Mouse (Mus musculus) testis, adult 2 months (tissue): ENCODE results near the gene Gnb1. TPM values are rescaled to one million over a fixed set of nuclear protein-coding genes. Genes with fewer than 3 reads are reported as not detected.

ENCODE experiments used
- H3K27ac ChIP-seq: fragments of 200-500 bp; 2 replicates; pipeline ENCODE4 v1.5.1; 2012; ENCODE audit warnings: low read depth, low read length; ENCODE audit not compliant: control insufficient read depth, insufficient read depth
- H3K27me3 ChIP-seq: fragments of 200-500 bp; 2 replicates; pipeline ENCODE4 v1.6.1; 2012; ENCODE audit warnings: mild to moderate bottlenecking, low read length, moderate library complexity; ENCODE audit not compliant: control insufficient read depth, insufficient read depth
- H3K36me3 ChIP-seq: fragments of 200-500 bp; 2 replicates; pipeline ENCODE4 v1.6.1; 2012; ENCODE audit warnings: mild to moderate bottlenecking, low read length; ENCODE audit not compliant: control insufficient read depth, insufficient read depth
- H3K4me1 ChIP-seq: fragments of 200-500 bp; 2 replicates; pipeline ENCODE4 v1.6.1; 2012; ENCODE audit warnings: low read length; ENCODE audit not compliant: control insufficient read depth, insufficient read depth
- H3K4me3 ChIP-seq: fragments of 200-500 bp; 2 replicates; pipeline ENCODE4 v1.5.1; 2012; ENCODE audit warnings: low read depth, mild to moderate bottlenecking, low read length, moderate library complexity, mixed read lengths; ENCODE audit not compliant: control insufficient read depth
- CTCF ChIP-seq: fragments of 200-500 bp; IDR thresholded peaks from 2 replicates; pipeline ENCODE4 v1.5.1; 2012; ENCODE audit warnings: low read depth, mild to moderate bottlenecking, inconsistent platforms, low read length, moderate library complexity; ENCODE audit not compliant: control insufficient read depth, insufficient read depth, insufficient replicate concordance
- POLR2A ChIP-seq: fragments of 200-500 bp; IDR thresholded peaks from 2 replicates; pipeline ENCODE4 v1.6.1; 2012; ENCODE audit warnings: low read depth, mild to moderate bottlenecking, inconsistent platforms, low read length, moderate library complexity; ENCODE audit not compliant: control insufficient read depth
- polyA plus RNA-seq: library from polyadenylated mRNA; depleted of rRNA; stranded (reverse); fragments of >200 nt; gene quantifications from 2 replicates; pipeline ENCODE4 v1.2.3, GENCODE M21; 2012

The Gnb1 gene
- polyA plus RNA-seq, 1 experiment, result 422 TPM

- TF ChIP-seq POLR2A, result no peak
- TF ChIP-seq CTCF, result no peak
- Histone ChIP-seq H3K27me3 (no peaks in the 10 kb centered on the region), H3K27ac (no peak overlapping the region)
Measured at GRCm38 (mm10) chr4:155485521-155485920, 5.6 kb upstream of the Gnb1 start.

GRCm38 (mm10) chr4:155487746-155488145 is 3.4 kb upstream of the Gnb1 start:
- no peak overlapping the region for H3K4me3 ChIP-seq
- TF ChIP-seq CTCF (no peak), POLR2A (no peak)
- H3K36me3 ChIP-seq, result no peaks in the 10 kb centered on the region
- peaks cover 5% of the 10 kb centered on the region for H3K4me1 ChIP-seq
- H3K27me3 ChIP-seq, result no peaks in the 10 kb centered on the region
- H3K27ac ChIP-seq, result no peak overlapping the region

More at GRCm38 (mm10) chr4:155485521-155485920, 5.6 kb upstream of the Gnb1 start:
- H3K4me1 ChIP-seq, result peaks cover 16% of the 10 kb centered on the region
- no peak overlapping the region for H3K4me3 ChIP-seq
- H3K36me3 ChIP-seq, result no peaks in the 10 kb centered on the region

DNA sequence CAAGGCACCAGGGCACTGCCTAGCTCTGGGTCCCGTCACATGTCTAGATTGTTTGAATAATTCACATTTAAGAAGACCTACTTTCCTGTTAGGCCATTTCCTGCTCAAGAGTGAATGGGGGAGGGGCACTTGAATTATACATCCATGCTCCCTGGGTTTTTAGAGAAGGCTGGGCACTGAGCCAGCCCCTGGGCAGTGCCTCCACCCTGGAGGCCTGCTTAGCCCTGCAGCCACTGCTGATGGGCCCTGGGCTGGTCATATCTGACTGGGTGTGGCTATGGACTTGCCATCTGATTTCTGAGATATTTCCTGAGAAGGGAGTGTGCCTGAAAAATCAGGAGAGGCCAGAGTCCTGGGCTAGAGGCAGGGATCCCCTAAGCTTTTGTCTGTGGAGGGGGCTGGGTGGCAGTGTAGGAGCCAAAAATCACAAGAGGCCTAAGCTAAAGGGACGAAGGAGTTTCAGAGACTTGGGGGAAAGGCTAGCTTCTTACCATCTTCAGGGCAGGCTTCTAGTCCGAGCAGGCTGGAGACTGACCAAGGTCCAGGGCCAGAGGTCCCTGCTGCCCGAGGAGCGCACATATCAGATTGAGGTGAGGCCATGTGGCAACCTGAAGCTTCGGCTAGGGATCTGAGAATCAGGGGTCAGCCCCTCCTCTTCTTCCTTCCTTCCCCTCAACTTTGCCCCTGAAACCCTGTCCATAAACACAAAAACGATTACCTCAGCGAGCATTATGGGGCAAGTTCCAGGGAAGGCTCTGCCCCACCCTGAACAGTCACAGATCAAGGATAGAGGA is 2.7 kb upstream of the Gnb1 start:
- peak overlapping the region; percentile 8; the same call in 1 of the 2 replicates for H3K27ac ChIP-seq
- H3K4me3 ChIP-seq, result no peak overlapping the region
- H3K36me3 ChIP-seq, result no peaks in the 10 kb centered on the region
- no peaks in the 10 kb centered on the region for H3K27me3 ChIP-seq
- TF ChIP-seq CTCF (no peak), POLR2A (no peak)
- H3K4me1 ChIP-seq, result peaks cover 7% of the 10 kb centered on the region

GRCm38 (mm10) chr4:155489101-155489970 is 1.8 kb upstream of the Gnb1 start:
- TF ChIP-seq CTCF (no peak), POLR2A (no peak)
- no peak overlapping the region for H3K4me3 ChIP-seq
- H3K27ac ChIP-seq, result no peak overlapping the region
- H3K4me1 ChIP-seq, result peaks cover 7% of the 10 kb centered on the region
- H3K36me3 ChIP-seq, result no peaks in the 10 kb centered on the region
- H3K27me3 ChIP-seq, result no peaks in the 10 kb centered on the region

DNA sequence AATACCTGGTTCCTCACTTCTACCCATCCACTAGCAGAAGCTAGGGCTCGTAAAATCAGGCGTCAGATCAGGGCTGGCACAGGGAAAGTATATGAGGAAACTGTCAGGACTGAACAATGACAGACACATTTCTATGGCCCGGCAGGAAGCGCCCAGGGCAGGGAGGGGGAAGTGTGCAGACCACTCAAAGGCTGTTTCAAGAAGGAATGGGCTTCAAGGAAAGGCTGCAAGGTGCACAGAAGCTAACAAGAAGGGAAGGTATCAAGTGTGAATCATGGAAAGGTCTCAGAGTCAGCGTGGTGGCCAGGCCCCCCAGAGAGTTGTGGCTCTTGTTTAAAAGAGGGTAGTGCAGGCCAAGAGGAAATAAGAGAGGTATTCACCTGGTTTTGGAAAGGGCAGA is 705 bp upstream of the Gnb1 start:
- Histone ChIP-seq H3K27ac (peak overlapping the region; percentile 86), H3K36me3 (no peaks in the 10 kb centered on the region), H3K4me1 (peaks cover 7% of the 10 kb centered on the region), H3K4me3 (peak overlapping the region; percentile 77), H3K27me3 (no peaks in the 10 kb centered on the region)
- no peak for TF ChIP-seq POLR2A
- TF ChIP-seq CTCF, result no peak

DNA sequence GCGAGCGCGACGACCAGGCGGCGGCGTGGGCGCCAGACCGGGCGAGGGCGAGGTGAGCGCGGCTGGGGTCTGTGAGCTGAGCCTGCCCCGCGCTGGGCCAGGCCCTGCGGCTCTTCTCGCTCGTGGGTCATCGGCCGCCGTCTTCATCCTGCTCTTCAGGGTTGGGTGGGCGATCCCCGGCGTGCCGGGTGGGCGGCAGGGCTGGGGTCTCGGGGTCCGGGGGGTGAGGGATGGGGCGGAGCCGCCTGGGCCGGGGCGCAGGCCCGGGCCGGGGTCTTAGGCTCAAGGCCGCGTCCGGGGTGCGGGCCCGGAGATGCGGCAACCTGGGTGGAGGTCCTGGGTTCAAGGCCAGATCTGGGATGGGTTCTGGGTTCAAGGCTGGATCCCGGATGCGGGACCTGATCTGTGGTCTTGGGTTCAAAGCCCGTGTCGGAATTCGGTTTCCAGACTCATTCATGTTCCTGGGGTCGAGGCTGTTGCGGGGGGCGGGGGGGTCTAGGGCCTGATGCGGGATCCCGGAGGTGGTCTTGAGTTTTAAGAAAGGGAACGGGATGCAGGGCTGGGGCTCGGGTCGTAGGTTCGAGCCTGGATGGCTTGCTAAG is 469 bp downstream of the Gnb1 start:
- peaks cover 7% of the 10 kb centered on the region for H3K4me1 ChIP-seq
- no peaks in the 10 kb centered on the region for H3K36me3 ChIP-seq
- TF ChIP-seq CTCF (no peak), POLR2A (no peak)
- peak overlapping the region; percentile 79 for H3K27ac ChIP-seq
- peak overlapping the region; percentile 97 for H3K4me3 ChIP-seq
- no peaks in the 10 kb centered on the region for H3K27me3 ChIP-seq

DNA sequence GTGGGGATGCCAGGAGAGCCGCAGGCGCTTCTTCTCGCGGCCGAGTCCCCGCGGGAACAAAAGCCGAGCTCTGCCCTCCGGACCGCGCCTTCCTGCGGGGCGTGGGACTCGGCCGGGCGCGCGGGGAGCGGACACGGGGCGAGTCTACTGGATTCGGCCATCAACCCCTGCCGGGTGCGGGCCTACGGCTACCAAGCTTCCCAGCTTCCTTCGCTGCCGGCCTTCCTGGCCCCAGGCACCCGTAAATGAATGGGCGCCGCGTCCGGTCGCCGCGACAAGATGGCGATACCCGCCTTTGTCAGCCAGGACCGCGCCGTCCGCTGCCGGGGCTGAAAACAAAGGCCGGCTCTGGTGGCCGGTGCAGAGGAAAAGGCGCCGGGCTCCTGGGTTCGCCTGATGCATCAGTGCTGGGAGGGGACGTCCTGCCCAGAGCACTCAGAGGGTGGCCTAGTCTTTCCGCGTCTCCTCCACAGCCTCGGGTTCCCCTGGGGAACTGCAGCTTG is 1.0 kb downstream of the Gnb1 start:
- Histone ChIP-seq H3K36me3 (no peaks in the 10 kb centered on the region), H3K27ac (peak overlapping the region; percentile 79), H3K4me1 (peaks cover 7% of the 10 kb centered on the region), H3K27me3 (no peaks in the 10 kb centered on the region), H3K4me3 (peak overlapping the region; percentile 97)
- no peak; the same call in 1 of the 2 replicates for TF ChIP-seq POLR2A
- no peak for TF ChIP-seq CTCF
